Mouse (Mus musculus) olfactory bulb, adult 2 months (tissue): ENCODE measurements around the gene Pnp2.

Experiments used
- CTCF ChIP-seq: fragments of 200-500 bp; IDR thresholded peaks from 2 replicates; pipeline ENCODE4 v1.5.1; 2012; ENCODE audit warnings: low read depth, mild to moderate bottlenecking, low read length, moderate library complexity; ENCODE audit not compliant: insufficient read depth
- POLR2A ChIP-seq: fragments of 200-500 bp; IDR thresholded peaks from 2 replicates; pipeline ENCODE4 v1.6.1; 2012; ENCODE audit warnings: mild to moderate bottlenecking, low read depth, low read length, moderate library complexity; ENCODE audit not compliant: insufficient read depth

DNA sequence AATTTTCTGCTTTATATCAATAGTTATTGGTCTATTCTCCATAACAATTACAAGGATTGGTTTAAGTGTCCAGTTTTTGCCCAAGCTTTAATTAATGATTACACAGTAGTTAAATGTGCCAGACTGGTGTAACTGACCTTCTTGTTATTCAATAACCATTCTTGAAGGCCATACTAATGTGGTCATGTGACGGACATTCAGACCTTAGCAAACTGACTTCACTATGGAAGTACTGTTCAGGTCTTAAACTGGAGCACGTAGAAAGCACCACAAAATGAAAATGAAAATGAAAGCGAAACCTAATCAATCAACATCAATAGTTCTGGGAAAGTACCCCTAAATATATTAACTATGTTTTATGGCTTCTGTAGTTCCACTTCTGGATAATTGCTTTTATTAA is 35.2 kb downstream of the Pnp2 start:
- TF ChIP-seq POLR2A (no peak), CTCF (no peak)
